In genomic region chr13:101695876-101696275, GRCm38 (mm10) we compare ENCODE assay signal across 8 mouse cellular contexts.
A peak's percentile ranks its signal among the peaks of the same experiment; 100 is the strongest.
DNase-seq lines count a peak whose midpoint lies in the region; ATAC-seq and TF ChIP-seq lines count a peak whose summit lies in the region.

No protein-coding gene starts in this region.

- intact Hi-C loops in gastrocnemius, postnatal 36 days (cut with DNase I), result loop anchor here (2.0 to 10.0 kb wide), 2 partner anchors 481 to 757 kb away; no protein-coding TSS in a partner anchor

- no peak for TF ChIP-seq EP300 in lung, postnatal 0 days (IDR thresholded peaks at IDR 0.05)

- H3K27ac ChIP-seq in lung, postnatal 0 days (ENCODE audit: low read length), result no peak overlapping the region

- no peak for ATAC-seq in lung, postnatal 0 days
- no peak for ATAC-seq in megakaryocyte-erythroid progenitor cell, adult 5-6 weeks (replicated peaks; ENCODE audit: low FRiP score, low TSS enrichment, poor library complexity, severe bottlenecking)

- no peak overlapping the region for H3K9ac ChIP-seq in lung, postnatal 0 days (replicated peaks; ENCODE audit: low read depth)

- H3K9me3 ChIP-seq in lung, postnatal 0 days (ENCODE audit: low read length), result no peaks in the 10 kb centered on the region

- H3K4me3 ChIP-seq in lung, postnatal 0 days (ENCODE audit: low read depth, low read length), result no peak overlapping the region

- H3K36me3 ChIP-seq in lung, postnatal 0 days (ENCODE audit: insufficient read depth, low read length), result peaks cover 10% of the 10 kb centered on the region; the same call in 1 of the 2 replicates

- H3K4me1 ChIP-seq in lung, postnatal 0 days (ENCODE audit: insufficient read depth, low read depth, low read length), result peaks cover 8% of the 10 kb centered on the region; the same call in 1 of the 2 replicates

- H3K4me2 ChIP-seq in lung, postnatal 0 days (replicated peaks; ENCODE audit: low read depth, low read length), result no peak overlapping the region

- no peaks in the 10 kb centered on the region for H3K27me3 ChIP-seq in lung, postnatal 0 days (replicated peaks; ENCODE audit: insufficient read depth, low read length)

- DNase-seq in CD4-positive, CD25-positive, alpha-beta regulatory T cell, adult 2 months (ENCODE audit: low read depth, low spot score), result peak; percentile 93
- peak; percentile 80 for DNase-seq in Muller cell, postnatal 12 days (ENCODE audit: inconsistent ontology term)
- peak; percentile 95 to 97 for DNase-seq in cerebellum, postnatal 10 days
- DNase-seq in gastrocnemius, postnatal 36 days, result peak; percentile 82 to 86
- DNase-seq in layer of hippocampus, adult 9-10 months (ENCODE audit: low spot score), result peak; percentile 92
- DNase-seq in lung, postnatal 0 days (ENCODE audit: low spot score), result peak; percentile 90
- peak; percentile 98 for DNase-seq in right cerebral cortex, postnatal 4 days

- peak; percentile 85 for TF ChIP-seq CTCF in lung, postnatal 0 days (IDR thresholded peaks at IDR 0.05)

- WGBS in lung, postnatal 0 days, result 2% methylated on average over 7 of the region's 7 CpGs
